Comparison of ENCODE assay signal across 16 mouse cellular contexts in genomic region chr7:96617371-96617770, GRCm38 (mm10).
"Had no signal": no experiment of that assay in that cellular context is flagged by ENCODE, and none has a peak within 500 bp of the region (broad histone marks: within the 10 kb centered on the region; RNA-seq: fewer than 3 reads in every experiment).

No protein-coding gene starts in this region.

- DNase-seq: liver, postnatal 0 days; lung, adult 2 months; lung, postnatal 14 days; lung, postnatal 36 days; midbrain, embryonic 14.5 days; right cerebral cortex, postnatal 14 days; thymus, adult 18-20 months; thymus, postnatal 14 days; thymus, postnatal 36 days had no signal

- H3K27me3 ChIP-seq: lung, embryonic 15.5 days; midbrain, embryonic 12.5 days; neural tube, embryonic 12.5 days; stomach, embryonic 15.5 days had no signal

- H3K9ac ChIP-seq: liver, postnatal 0 days; lung, embryonic 15.5 days; midbrain, embryonic 12.5 days; neural tube, embryonic 12.5 days; stomach, embryonic 15.5 days had no signal

- H3K27ac ChIP-seq: lung, embryonic 15.5 days; macrophage; midbrain, embryonic 12.5 days; neural tube, embryonic 12.5 days; stomach, embryonic 15.5 days had no signal

- H3K4me1 ChIP-seq: lung, embryonic 15.5 days; megakaryocyte, embryonic 14.5 days; midbrain, embryonic 12.5 days; neural tube, embryonic 12.5 days; stomach, embryonic 15.5 days had no signal

- H3K4me3 ChIP-seq: lung, embryonic 15.5 days; megakaryocyte, embryonic 14.5 days; midbrain, embryonic 12.5 days; neural tube, embryonic 12.5 days; stomach, embryonic 15.5 days had no signal

- H3K9me3 ChIP-seq: lung, embryonic 15.5 days; megakaryocyte, embryonic 14.5 days; midbrain, embryonic 12.5 days; neural tube, embryonic 12.5 days; stomach, embryonic 15.5 days had no signal

- ATAC-seq: liver, postnatal 0 days; lung, postnatal 0 days had no signal

- H3K4me2 ChIP-seq: lung, embryonic 15.5 days; midbrain, embryonic 12.5 days; neural tube, embryonic 12.5 days; stomach, embryonic 15.5 days had no signal

- H3K36me3 ChIP-seq: lung, embryonic 15.5 days; midbrain, embryonic 12.5 days; neural tube, embryonic 12.5 days; stomach, embryonic 15.5 days had no signal
